Mouse (Mus musculus) CD4-positive, CD25-positive, alpha-beta regulatory T cell (primary cell): ENCODE measurements around the gene Tnfrsf18. TPM values are rescaled to one million over a fixed set of nuclear protein-coding genes. Genes with fewer than 3 reads are reported as not detected.

ENCODE experiments used
- polyA plus RNA-seq: library from polyadenylated mRNA; unstranded; fragments of 100-300 nt; shearing (Covaris generic); gene quantifications from one replicate; pipeline ENCODE4 v1.2.1, GENCODE M21; 2017

The Tnfrsf18 gene
- polyA plus RNA-seq = 759 TPM

GRCm38 (mm10) chr4:156026013-156026412, at the start of gene Tnfrsf18:
Gene Tnfrsf18 (plus strand): TSS chr4:156026164.

GRCm38 (mm10) chr4:155992241-155992905, 33.6 kb upstream of the Tnfrsf18 start, which contains the start of the genes B3galt6 and Sdf4:
Gene B3galt6 (minus strand): TSS chr4:155992649.
Gene Sdf4 (plus strand): TSS chr4:155992872.

GRCm38 (mm10) chr4:156013637-156014036, 12.3 kb upstream of the Tnfrsf18 start, which contains the start of gene Tnfrsf4:
Gene Tnfrsf4 (plus strand): TSS chr4:156013843.

GRCm38 (mm10) chr4:156059261-156059660, 33.3 kb downstream of the Tnfrsf18 start, which contains the start of gene Ttll10:
Gene Ttll10 (minus strand): TSS chr4:156059414.

Other genes with a start within 250 kb of the Tnfrsf18 start
- gene Tmem88b, start 240.3 kb upstream of the Tnfrsf18 start, polyA plus RNA-seq = 0.05 TPM
- 0.20 TPM for gene Ankrd65, start 235.7 kb upstream of the Tnfrsf18 start, polyA plus RNA-seq
- gene Mrpl20, start 223.3 kb upstream of the Tnfrsf18 start, polyA plus RNA-seq = 121 TPM
- gene Ccnl2, start 213.7 kb upstream of the Tnfrsf18 start, polyA plus RNA-seq = 291 TPM
- 187 TPM for gene Aurkaip1, start 194.9 kb upstream of the Tnfrsf18 start, polyA plus RNA-seq
- gene Mxra8, start 186.5 kb upstream of the Tnfrsf18 start, polyA plus RNA-seq = 4.2 TPM
- gene Dvl1, start 178.8 kb upstream of the Tnfrsf18 start, polyA plus RNA-seq = 69.5 TPM
- 1.2 TPM for gene Tas1r3, start 162.8 kb upstream of the Tnfrsf18 start, polyA plus RNA-seq
- 13.6 TPM for gene Cptp, start 156.7 kb upstream of the Tnfrsf18 start, polyA plus RNA-seq
- 118 TPM for gene Ints11, start 156.6 kb upstream of the Tnfrsf18 start, polyA plus RNA-seq
- 37.8 TPM for gene Pusl1, start 134.4 kb upstream of the Tnfrsf18 start, polyA plus RNA-seq
- gene Acap3, start 134.3 kb upstream of the Tnfrsf18 start, polyA plus RNA-seq = 23.0 TPM
- gene Ube2j2, start 82.3 kb upstream of the Tnfrsf18 start, polyA plus RNA-seq = 143 TPM
- gene C1qtnf12, start 63.8 kb upstream of the Tnfrsf18 start, polyA plus RNA-seq = 16.9 TPM
- 10.6 TPM for gene B3galt6, start 33.5 kb upstream of the Tnfrsf18 start, polyA plus RNA-seq
- 491 TPM for gene Sdf4, start 33.3 kb upstream of the Tnfrsf18 start, polyA plus RNA-seq
- 804 TPM for gene Tnfrsf4, start 12.3 kb upstream of the Tnfrsf18 start, polyA plus RNA-seq
- 0.54 TPM for gene Ttll10, start 33.2 kb downstream of the Tnfrsf18 start, polyA plus RNA-seq
- gene 9430015G10Rik, start 83.8 kb downstream of the Tnfrsf18 start, polyA plus RNA-seq = 35.3 TPM
- gene Rnf223, start 104.3 kb downstream of the Tnfrsf18 start, polyA plus RNA-seq = not detected
- 4.2 TPM for gene Agrn, start 171.3 kb downstream of the Tnfrsf18 start, polyA plus RNA-seq
- 42.8 TPM for gene Isg15, start 174.7 kb downstream of the Tnfrsf18 start, polyA plus RNA-seq
- gene AW011738, start 177.1 kb downstream of the Tnfrsf18 start, polyA plus RNA-seq = 21.8 TPM
- 3.1 TPM for gene Perm1, start 189.7 kb downstream of the Tnfrsf18 start, polyA plus RNA-seq
- 40.8 TPM for gene Plekhn1, start 208.7 kb downstream of the Tnfrsf18 start, polyA plus RNA-seq
- gene Noc2l, start 209.8 kb downstream of the Tnfrsf18 start, polyA plus RNA-seq = 162 TPM
- 2.0 TPM for gene Samd11, start 229.5 kb downstream of the Tnfrsf18 start, polyA plus RNA-seq